Mouse (Mus musculus) CH12.LX (cell line): Measurements from ENCODE around the gene Gls. TPM values are rescaled to one million over a fixed set of nuclear protein-coding genes. Genes with fewer than 3 reads are reported as not detected.

ENCODE experiments used
- HCFC1 ChIP-seq: IDR thresholded peaks from 2 replicates; pipeline ENCODE4 v1.6.1; 2012; ENCODE audit warnings: low read depth, mild to moderate bottlenecking, inconsistent platforms, low read length, improper control_type of control experiment
- IRF4 ChIP-seq: IDR thresholded peaks from 2 replicates; pipeline ENCODE4 v1.6.1; 2014; ENCODE audit warnings: low read depth, mild to moderate bottlenecking, inconsistent platforms, low read length, improper control_type of control experiment
- NELFE ChIP-seq: IDR thresholded peaks from 2 replicates; pipeline ENCODE4 v1.6.1; 2011; ENCODE audit warnings: low read depth, low read length, improper control_type of control experiment
- NRF1 ChIP-seq: IDR thresholded peaks from 2 replicates; pipeline ENCODE4 v1.6.1; 2014; ENCODE audit warnings: low read depth, mild to moderate bottlenecking, inconsistent platforms, low read length, improper control_type of control experiment, moderate library complexity
- POLR2A ChIP-seq: IDR thresholded peaks from 2 replicates; pipeline ENCODE4 v1.6.1; 2011; ENCODE audit warnings: low read depth, mild to moderate bottlenecking, improper control_type of control experiment, low read length
- UBTF ChIP-seq: IDR thresholded peaks from 2 replicates; pipeline ENCODE4 v1.6.1; 2012; ENCODE audit warnings: low read depth, mild to moderate bottlenecking, inconsistent platforms, low read length, improper control_type of control experiment, moderate library complexity
- polyA plus RNA-seq: library from polyadenylated mRNA; unstranded; fragments of >175 nt; gene quantifications from 2 replicates; pipeline ENCODE4 v1.2.1, GENCODE M21; 2012; ENCODE audit warnings: low read depth; ENCODE audit not compliant: insufficient read length
- total RNA-seq, 2 experiments: library from RNA; depleted of rRNA; stranded (reverse); fragments of 300-350 nt in 1 of 2; fragments of >200 nt in 1 of 2; gene quantifications; 2 replicates each; pipeline ENCODE4 v1.2.3; 2012 to 2014

Gls gene
- total and polyA plus RNA-seq, 3 experiments: 107 to 182 (median 150) TPM

GRCm38 (mm10) chr1:52113666-52114069 is 119.4 kb downstream of the Gls start (continued):
- TF ChIP-seq IRF4 (peak; percentile 96), UBTF (no peak), HCFC1 (peak; percentile 74), NRF1 (peak; percentile 100), NELFE (peak; percentile 73), POLR2A (peak; percentile 85)
- TF ChIP-seq, all 38 proteins: peak for 23

Other genes starting within 250 kb of the Gls start
- gene Stat4, start 246.1 kb downstream of the Gls start, total RNA-seq (2012; rRNA removed): 9.1 and 17.5 TPM in 2 replicates
- 12.2 and 16.7 TPM in 2 replicates for gene Stat4, start 246.1 kb downstream of the Gls start, total RNA-seq (2014; rRNA removed)
- 10.6 and 11.4 TPM in 2 replicates for gene Stat4, start 246.1 kb downstream of the Gls start, polyA plus RNA-seq
- gene Stat1, start 113.8 kb downstream of the Gls start, total RNA-seq (2012; rRNA removed): 119 and 143 TPM in 2 replicates
- gene Stat1, start 113.8 kb downstream of the Gls start, total RNA-seq (2014; rRNA removed): 179 and 190 TPM in 2 replicates
- gene Stat1, start 113.8 kb downstream of the Gls start, polyA plus RNA-seq: 94.6 and 101 TPM in 2 replicates